Mouse (Mus musculus) spleen, adult 2 months (tissue): Measurements from ENCODE around the gene Zkscan14.

ENCODE experiments used
- CTCF ChIP-seq: fragments of 200-500 bp; IDR thresholded peaks from 2 replicates; pipeline ENCODE4 v1.5.1; 2011; ENCODE audit warnings: mild to moderate bottlenecking, inconsistent platforms; ENCODE audit not compliant: insufficient read depth, insufficient read length, insufficient replicate concordance; ENCODE audit errors: extremely low read depth
- POLR2A ChIP-seq: fragments of 200-500 bp; IDR thresholded peaks from 2 replicates; pipeline ENCODE4 v1.6.1; 2011; ENCODE audit warnings: low read depth, low read length, inconsistent platforms

DNA sequence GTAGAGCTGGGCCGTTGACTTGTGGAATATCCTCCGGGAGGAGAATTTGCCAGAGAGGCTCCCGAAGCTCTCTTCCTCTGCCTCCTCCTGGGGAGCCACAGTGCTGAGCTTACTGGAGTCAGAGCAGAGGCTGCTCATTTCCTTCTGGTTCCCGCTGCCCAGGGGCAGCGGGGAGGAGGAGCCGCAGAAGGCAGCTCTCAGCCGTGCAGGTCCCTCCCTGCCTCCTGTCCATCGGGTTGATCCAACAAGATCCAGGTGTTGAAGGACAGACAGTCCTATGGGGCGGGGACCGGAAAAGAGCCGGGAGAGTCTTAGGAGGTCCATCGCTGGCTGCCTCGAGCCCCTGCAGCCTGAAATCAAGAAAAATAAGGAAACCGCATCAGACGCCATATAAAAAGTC is 36.5 kb downstream of the Zkscan14 start:
- TF ChIP-seq CTCF = no peak
- TF ChIP-seq POLR2A = no peak
